Mouse (Mus musculus) cortical plate, adult 2 months (tissue): ENCODE results near the gene Dek. TPM values are rescaled to one million over a fixed set of nuclear protein-coding genes. Genes with fewer than 3 reads are reported as not detected.
A peak's percentile ranks its signal among the peaks of the same experiment; 100 is the strongest.

ENCODE experiments used
- H3K27ac ChIP-seq: fragments of 200-500 bp; 2 replicates; pipeline ENCODE4 v1.5.1; 2012; ENCODE audit warnings: low read length, control low read depth, inconsistent platforms; ENCODE audit not compliant: insufficient read depth
- H3K4me1 ChIP-seq: fragments of 200-500 bp; 2 replicates; pipeline ENCODE4 v1.6.1; 2011; ENCODE audit warnings: low read length; ENCODE audit not compliant: control insufficient read depth, insufficient read depth
- H3K4me3 ChIP-seq: fragments of 200-500 bp; 2 replicates; pipeline ENCODE4 v1.5.1; 2011; ENCODE audit warnings: mild to moderate bottlenecking, low read length, control low read depth; ENCODE audit not compliant: insufficient read depth
- CTCF ChIP-seq: fragments of 200-500 bp; IDR thresholded peaks from 2 replicates; pipeline ENCODE4 v1.5.1; 2011; ENCODE audit warnings: mild to moderate bottlenecking, control low read depth, low read length; ENCODE audit not compliant: insufficient read depth; ENCODE audit errors: extremely low read depth
- POLR2A ChIP-seq: fragments of 200-500 bp; IDR thresholded peaks from 2 replicates; pipeline ENCODE4 v1.6.1; 2011; ENCODE audit warnings: mild to moderate bottlenecking, low read length, control low read depth; ENCODE audit not compliant: insufficient read depth; ENCODE audit errors: extremely low read depth
- polyA plus RNA-seq: library from polyadenylated mRNA; depleted of rRNA; stranded (reverse); fragments of >200 nt; gene quantifications from 2 replicates; pipeline ENCODE4 v1.2.3, GENCODE M21; 2012; rRNA removed

Dek gene
- 41.4 and 46.1 TPM in 2 replicates for polyA plus RNA-seq

DNA sequence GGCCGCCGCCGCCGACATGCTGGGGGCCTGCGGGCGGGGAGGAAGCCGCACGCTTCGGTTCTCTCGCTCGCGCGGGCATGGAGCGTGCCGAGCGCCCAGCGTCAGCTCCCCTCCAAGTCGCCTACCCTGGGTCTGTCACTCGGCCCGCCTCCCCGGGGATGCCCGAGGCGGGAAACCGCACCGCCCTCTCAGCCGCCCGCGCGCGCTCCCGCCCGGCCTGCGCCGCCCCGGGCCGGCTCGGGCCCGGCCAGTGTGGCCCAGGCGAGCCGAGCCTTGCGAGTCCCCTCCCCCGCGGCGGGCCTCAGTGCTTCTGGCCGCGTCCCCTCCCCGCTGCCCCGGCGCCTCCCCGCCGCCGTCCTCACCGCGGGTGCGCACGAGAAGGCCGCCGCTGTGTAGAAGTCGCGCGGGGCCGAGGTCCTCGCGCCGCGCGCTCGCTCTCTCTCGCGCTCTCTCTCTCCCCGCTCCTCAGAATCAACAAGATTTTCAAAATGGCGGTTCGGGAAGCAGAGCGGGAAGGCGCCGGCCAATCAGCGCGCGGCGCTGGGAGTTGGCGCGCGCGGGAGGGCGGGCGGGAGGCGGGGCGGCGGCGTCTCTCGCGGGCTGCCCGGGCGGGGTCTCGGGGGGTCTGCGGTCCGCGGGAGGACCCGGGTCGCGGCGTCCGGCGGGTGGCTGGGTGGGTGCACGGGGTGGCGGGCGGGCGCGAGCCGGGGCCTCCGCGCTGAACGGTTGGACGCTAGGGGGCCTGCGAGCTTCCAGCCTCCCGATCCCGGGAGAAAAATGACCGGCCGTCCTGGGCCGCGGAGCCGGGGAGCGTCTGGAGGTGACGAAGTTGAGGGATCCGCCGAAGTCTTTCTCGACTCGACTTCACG lies at the start of gene Dek:
Dek (minus strand) TSS at position 491 of the 869 bp plus-strand sequence.
- Histone ChIP-seq H3K4me1 (0 out of 2 replicates have a peak, but pooled peaks cover 2% of the 10 kb centered on the region), H3K27ac (peak within 1 kb of the TSS; percentile 78), H3K4me3 (peak within 1 kb of the TSS; percentile 66)
- TF ChIP-seq CTCF (0 out of 2 replicates have a peak, but pooled peaks have one; percentile 7), POLR2A (0 out of 2 replicates have a peak, but pooled peaks have one; percentile 25)

DNA sequence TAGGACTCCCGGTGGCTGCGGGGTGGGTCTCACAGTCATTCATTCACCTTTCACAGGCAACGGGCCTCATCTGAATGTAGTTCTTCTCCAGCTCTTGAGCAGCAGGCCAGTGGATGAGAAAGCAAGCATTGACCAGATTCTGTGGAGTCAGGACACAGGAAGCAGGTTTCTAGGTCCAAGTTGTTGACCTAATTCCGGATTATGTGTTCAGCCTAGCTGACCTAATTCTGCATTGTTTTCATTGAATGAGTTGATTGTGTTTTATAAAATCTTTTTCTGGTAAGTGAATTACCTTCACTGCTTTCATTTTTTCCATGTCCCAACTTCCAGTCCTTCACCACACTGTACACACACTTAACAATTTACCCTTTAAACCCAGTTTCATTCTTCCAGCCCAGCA lies 48.9 kb upstream of the Dek start:
- H3K4me1 ChIP-seq = no peaks in the 10 kb centered on the region
- no peak overlapping the region for H3K27ac ChIP-seq

DNA sequence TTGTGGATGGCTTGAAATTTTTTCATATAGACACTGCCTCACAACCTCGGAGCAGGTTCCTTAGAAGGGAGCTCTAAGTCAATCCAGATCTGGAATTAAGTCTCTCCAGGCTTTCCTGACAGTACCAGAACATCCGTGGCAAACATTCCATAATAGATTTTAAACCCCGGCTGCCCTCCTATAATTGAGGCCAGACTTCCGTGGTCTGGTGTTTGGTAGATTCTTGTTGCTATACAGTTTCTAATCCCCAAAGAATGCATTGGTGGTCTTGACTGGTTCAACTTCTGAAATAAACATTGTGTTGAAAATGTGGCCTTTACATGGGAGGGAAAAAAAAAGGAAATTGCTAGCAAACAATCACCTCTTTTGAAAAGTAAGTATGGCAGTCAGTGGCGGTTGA lies 47.2 kb upstream of the Dek start:
- TF ChIP-seq CTCF = no peak
- no peak for TF ChIP-seq POLR2A
- Histone ChIP-seq H3K27ac (no peak overlapping the region), H3K4me3 (no peak overlapping the region), H3K4me1 (no peaks in the 10 kb centered on the region)

More for the DNA sequence above, 48.9 kb upstream of the Dek start:
- H3K4me3 ChIP-seq = no peak overlapping the region
- TF ChIP-seq CTCF (no peak), POLR2A (no peak)

DNA sequence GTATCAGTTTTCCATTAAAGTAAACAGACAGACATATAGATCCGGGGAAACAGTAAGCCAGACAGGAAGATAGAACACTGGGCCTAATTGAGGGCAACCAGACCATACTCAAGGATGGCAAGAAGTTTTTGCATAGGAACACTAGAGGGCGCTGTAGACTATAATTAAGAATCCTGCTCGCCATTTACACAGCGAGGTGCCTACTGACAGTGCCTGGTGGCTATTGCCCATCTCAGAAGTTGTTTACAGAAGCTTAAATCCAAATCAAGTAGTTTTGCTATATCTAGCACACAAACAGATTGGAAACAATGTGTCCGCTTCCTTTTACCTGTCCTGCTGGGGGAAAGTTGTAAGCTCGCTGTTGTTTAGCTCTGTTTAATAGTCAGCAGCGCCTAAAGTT lies 46.4 kb upstream of the Dek start:
- Histone ChIP-seq H3K4me3 (no peak overlapping the region), H3K4me1 (no peaks in the 10 kb centered on the region; the same call in 1 of the 2 replicates), H3K27ac (no peak overlapping the region)
- peak; percentile 81 for TF ChIP-seq CTCF
- no peak for TF ChIP-seq POLR2A

DNA sequence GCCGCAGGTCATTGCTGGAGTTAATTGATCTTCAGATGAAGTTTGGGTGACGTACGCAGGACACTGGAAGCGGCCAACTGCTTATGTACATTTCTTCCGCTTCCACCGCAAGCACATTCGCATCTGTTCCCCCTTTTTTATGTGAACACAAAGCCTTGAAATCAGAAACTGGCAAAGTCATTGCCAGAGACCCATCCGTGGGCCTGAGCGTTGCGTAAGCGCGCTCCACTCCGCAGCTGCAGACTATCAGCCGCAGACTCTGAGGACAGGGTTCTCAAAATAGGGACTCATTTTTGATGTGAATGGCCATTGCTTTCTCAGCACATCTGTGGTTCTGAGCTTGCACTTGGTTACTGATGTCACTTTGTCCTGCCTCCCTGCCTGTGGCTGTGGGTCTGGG lies 45.1 kb upstream of the Dek start:
- TF ChIP-seq POLR2A (no peak), CTCF (no peak)
- no peak overlapping the region for H3K27ac ChIP-seq
- H3K4me1 ChIP-seq = no peaks in the 10 kb centered on the region; the same call in none of the 2 replicates
- no peak overlapping the region for H3K4me3 ChIP-seq

DNA sequence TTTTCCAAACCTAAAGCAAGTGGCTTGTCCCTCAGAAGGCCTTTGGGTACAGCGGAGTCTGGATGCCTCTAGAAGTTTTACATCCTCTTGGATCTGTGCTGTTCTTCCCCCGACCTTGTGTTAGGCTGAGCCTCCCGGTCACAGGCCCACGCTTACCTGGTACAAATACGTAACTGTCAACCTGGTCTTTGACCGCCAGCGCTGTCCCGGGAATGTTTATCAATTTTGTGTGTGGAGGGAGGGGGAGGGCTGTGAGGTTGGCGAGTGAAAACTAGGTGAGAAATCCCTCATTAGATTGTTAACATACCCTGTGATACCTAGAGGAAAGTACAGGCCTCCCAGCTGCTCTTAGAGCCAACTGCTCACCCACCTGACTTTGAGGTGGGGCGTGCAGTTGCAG lies 44.0 kb upstream of the Dek start:
- Histone ChIP-seq H3K4me3 (no peak overlapping the region), H3K27ac (no peak overlapping the region), H3K4me1 (peaks cover 1% of the 10 kb centered on the region)
- TF ChIP-seq POLR2A (no peak), CTCF (no peak)

DNA sequence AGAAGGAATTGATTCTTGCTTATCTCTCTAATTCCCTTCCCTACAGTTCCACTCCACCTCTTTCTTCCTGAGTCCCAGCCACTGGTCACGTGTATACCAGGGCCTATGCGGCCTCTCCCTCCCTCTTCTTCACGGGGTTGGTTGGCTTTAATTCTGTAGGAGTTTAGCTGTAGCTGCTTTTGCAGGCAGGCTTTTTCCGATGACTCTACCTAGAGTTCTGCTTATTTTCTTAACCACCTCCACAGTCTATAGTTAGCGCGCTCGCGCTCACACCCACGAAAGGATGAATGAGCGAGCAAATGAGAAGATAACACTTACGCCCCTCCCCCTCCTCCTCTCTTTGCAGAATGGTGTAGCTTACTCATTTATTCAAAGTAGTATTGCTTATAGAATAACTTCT lies 42.6 kb upstream of the Dek start:
- TF ChIP-seq CTCF (no peak), POLR2A (0 out of 2 replicates have a peak, but pooled peaks have one; percentile 21)
- Histone ChIP-seq H3K4me1 (peaks cover 1% of the 10 kb centered on the region), H3K4me3 (peak overlapping the region; percentile 30), H3K27ac (0 out of 2 replicates have a peak overlapping the region, but pooled peaks have one; percentile 62)

DNA sequence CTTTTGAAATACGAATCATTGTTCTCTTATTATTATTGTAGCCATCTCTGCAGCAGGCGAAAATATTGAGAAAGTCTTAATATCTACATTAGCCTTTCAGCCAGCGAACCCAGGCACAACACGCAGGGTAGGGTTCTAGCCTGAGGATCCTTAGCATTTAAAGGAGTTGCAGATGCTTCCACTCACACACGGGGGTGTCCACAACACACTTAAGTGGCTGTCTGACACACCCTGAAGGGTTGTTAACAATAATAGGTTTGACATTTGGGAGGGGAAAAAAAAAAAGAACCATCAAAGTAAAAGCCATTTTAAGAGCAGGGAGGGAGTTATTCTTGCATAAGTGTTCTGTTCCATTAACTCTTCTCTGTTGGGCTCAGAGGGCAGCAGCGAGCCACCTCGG lies 40.4 kb upstream of the Dek start:
- Histone ChIP-seq H3K4me1 (peaks cover 1% of the 10 kb centered on the region), H3K4me3 (no peak overlapping the region), H3K27ac (no peak overlapping the region)
- no peak for TF ChIP-seq POLR2A
- TF ChIP-seq CTCF = no peak

DNA sequence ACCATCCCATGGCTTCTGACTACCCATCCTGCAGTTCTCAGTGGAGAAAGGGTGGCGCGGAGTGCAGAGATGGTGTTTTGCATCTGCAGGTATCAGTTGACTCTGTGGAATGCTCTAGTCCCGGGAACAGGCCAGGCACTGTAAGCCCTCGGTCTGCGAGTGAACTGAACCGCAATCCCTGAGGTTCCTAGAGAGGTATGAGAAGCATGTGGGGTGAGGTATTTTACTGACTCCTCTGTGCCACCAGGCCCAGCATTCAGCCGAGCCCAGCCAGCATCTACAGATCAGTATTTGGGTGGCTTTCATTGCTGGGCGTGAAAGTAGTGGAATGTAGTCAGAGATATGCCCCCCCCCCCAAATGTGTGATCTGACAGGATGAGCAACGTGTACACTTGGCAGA lies 39.9 kb upstream of the Dek start:
- TF ChIP-seq POLR2A (no peak), CTCF (no peak)
- H3K4me1 ChIP-seq = peaks cover 1% of the 10 kb centered on the region
- no peak overlapping the region for H3K4me3 ChIP-seq
- no peak overlapping the region; the same call in 1 of the 2 replicates for H3K27ac ChIP-seq

DNA sequence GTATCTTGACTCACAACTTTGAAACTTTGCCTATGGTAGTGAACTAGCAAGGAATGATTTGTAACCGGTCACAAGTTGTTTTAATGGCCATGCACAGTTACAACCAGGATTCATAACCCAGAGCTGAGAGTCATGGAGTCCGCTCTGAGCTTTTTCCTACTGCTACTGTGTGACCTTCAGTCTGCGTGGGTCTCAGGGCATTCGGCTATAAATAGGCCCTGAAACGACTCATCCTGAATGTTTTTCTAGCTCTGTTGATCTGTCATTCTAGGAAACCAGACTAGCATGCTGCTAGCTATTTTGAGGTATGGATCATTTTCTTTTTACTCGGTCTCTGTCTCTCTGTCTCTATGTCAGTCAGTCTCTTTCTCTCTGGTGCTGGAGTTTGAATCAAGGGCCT lies 36.8 kb upstream of the Dek start:
- Histone ChIP-seq H3K4me3 (no peak overlapping the region), H3K4me1 (peaks cover 1% of the 10 kb centered on the region), H3K27ac (no peak overlapping the region)
- TF ChIP-seq CTCF = no peak
- TF ChIP-seq POLR2A = no peak
